Mouse (Mus musculus): Measurements from ENCODE around the gene 1700029I15Rik.

Gene 1700029I15Rik

DNA sequence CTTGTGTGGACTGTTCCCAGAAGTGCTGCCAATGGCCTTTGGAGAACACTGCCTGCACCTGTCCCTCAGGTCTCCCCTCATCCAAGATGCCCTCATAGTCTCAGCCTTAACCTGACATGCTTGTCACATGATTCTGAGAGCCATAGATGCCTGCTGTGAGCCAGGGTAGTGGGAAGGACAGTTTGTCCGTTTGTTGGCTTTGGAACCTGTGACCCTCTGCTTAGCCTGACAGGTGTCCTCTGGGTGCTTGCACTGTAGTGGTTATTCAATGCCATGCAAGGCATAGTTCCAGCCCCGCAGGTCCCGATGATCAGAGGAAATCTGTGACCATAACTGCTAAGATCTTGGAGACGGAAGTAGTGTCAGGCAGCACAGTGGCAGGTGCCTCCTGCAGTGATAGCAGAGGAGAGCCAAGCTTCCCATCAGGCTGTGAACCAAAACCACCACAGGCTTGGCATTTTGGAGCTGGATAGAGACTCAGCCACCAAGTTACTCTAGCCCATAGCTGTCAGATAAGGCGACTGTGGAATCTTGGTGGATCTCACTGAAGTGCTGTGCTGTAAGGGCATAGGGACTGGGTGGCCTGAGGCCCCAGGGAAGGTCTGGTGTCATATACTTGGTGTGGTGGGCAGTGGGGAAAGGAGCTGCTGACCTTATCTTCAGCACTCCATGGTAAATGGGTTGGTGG lies at the start of gene 1700029I15Rik:
Gene 1700029I15Rik (plus strand): TSS at position 638 of the 688 bp plus-strand sequence.
- DNase-seq: peak; percentile 58 to 69

DNA sequence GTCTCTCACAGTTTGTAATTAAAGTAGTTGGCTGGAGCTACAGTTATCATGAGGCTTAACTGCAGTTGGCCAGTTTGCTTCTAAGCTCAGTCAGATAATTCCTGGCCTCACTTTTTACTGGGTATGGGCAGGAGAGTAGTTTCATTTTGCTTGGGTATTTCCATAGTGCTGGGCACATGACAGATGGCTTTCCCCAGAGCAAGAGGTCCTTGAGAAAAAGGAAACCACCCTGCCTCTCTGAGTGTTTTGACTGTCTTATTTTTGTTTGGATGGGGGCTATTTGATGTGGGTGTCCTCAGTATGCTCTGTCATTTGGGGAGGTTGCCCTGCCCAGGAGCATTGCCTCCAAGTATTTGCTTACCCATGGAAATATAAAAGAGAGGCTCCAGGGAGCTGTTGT lies 39.9 kb upstream of the 1700029I15Rik start:
- no peak for DNase-seq

DNA sequence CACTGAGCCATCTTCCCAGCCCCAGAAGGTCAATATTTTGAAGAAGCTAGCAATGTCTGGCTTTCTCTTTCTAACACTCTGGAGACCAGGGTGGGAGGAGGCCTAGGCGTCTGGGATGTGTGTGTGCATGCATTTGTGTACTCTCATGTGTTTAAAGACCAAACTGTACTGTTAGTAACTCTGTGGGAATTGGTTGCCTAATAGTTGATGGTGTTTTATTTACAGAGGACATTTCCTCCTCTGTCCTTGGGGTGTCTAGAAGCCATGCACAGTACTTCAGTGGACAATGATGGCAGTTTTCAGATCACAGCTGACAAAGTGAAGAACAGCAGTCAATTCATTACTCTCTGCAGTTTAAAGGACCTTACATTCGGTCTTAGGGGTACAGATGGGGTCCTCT lies 35.1 kb upstream of the 1700029I15Rik start:
- no peak for DNase-seq

DNA sequence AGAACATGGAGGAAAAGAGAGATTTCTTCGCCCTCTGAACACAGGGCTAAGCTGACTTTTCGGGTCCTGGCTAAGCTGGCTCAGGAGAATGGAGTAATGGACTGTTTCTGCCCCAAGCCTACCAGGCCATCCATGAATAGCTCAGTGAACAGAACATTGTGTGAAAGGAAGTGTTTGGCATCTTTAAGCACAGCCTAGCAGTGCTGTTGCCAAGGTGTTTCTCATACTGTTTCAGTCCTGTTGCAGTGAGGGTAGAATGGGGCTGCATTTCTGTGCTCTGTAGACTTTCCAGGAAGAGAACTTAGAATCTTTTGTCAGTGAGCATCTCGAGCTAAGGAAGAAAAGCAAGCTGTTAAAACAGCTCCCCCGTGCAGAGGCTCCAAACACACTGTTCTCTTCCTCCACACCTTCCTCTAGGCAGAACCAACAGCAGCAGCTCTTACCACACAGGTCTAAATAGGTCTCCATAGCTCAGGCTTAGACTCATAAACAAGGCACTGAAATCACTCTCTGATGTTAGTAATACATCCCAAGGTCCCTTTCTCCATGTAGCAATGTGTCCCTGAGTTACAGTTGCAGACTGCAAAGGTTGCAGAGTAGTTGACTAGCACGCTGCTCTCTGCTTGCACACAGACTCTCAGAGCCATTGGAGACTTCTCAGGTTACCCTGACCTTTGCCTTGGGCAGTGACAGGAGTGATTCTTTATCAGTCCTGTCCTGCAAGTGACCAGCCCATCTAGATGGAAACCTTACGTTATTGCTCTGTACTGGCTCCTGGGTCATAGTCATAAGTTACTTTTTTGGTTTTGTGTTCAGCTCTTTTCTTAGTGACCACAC lies 32.5 kb upstream of the 1700029I15Rik start:
- no peak for DNase-seq

DNA sequence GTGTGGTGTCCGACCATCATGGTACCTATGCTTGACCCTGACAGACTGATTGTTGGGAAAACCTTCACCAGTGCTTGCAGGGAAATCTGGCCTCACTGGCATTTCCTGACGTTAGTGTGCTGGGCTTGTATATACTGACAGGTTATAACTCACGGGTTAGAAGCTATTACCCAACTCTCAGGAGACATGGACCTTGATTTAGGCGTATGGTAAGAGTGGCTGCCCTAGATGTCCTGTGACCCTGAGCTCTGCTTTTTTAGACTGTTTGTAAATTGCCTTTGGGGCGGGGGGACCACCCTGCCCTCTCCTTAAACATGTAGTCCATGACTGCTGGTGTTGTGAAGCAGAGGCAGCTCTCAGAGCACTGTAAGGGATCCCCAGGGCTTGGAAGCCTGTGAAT lies 31.7 kb upstream of the 1700029I15Rik start:
- no peak for DNase-seq

DNA sequence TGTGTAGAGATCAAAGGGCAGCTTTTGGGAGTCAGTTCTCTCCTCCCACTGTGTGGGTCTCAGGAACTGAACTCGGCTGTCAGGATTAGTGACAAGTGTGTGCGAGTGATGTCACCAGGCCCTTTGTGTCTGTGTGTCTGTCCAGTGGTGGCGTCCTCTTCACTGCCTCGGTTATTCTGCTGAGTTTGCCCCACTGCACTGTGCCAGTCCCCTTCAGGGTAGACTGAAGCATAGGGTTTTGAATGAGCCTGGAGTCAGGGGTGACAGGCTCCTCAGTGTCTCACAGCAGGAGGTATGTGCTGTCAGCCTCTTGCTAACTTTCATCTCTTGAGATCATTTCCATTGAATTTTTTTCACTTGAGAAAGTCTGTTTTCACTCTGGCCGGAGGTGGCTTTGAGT lies 28.9 kb upstream of the 1700029I15Rik start:
- no peak for DNase-seq

DNA sequence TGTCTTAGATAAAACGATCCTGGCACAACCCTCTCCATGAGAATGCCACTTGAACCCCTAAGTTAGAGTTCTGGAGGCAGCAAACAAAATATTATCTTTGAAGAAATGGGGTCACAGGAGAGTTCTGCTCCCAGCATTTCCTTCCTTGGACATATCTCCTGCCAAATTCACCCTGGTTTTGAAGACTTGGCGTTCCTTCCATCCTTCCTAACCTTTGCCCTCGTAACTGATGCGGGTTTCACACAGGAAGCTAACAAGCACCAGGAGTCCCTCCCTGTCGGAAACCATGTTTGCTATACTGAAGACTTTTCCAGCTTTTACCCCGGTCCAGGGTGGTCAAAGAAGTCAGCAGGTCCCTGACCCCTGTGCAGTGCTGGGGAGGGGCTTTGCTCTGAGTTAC lies 28.1 kb upstream of the 1700029I15Rik start:
- DNase-seq: no peak

DNA sequence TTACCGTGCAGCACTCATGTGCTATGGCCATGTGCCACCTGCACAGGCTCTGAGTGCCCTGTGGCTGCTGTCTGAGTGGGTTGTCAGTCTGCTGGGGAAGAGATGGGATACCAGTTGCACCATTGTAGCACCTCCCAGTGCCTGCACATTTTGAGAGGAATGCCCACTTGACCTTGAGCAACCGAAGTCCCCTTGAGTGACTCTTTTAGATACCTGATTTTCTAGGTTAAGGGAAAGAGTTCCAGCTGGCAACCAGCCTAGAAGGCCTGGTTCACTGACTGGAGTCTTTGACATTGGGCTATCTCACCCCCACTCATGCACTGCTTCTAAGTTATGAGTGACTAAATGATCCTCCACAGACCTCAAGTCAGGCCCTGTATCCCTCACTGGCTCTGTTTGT lies 23.0 kb upstream of the 1700029I15Rik start:
- DNase-seq: peak in 1 of 2 experiments; percentile 54

DNA sequence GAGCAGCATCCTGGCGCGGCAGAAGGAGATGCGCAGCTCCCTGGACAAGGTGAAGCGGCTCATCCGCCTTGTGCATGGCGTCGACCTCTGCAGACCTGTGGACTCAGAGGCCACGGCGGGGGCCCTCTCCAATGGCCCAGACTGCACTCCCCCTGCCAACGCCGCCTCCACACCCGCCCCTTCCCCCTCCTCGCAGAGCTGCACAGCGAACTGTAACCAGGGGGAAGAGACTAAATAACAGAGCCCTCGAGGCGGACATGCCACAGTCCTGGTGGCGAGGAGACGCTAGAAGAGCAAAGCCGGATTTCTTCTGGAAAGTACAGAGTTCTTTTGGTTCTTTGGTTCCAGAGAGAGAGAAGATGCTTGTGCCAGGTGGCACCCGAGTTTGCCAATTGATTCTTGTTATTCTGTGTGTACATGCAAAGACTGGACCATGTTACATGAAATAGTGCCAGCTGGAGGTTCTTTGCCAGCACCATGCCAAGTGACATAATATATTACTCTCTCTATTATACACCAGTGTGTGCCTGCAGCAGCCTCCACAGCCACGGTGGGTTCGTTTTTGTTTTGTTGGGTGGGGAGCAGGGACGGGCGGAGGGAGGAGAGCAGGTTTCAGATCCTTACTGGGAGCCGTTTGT lies 22.0 kb upstream of the 1700029I15Rik start:
- peak; percentile 66 to 69 for DNase-seq

DNA sequence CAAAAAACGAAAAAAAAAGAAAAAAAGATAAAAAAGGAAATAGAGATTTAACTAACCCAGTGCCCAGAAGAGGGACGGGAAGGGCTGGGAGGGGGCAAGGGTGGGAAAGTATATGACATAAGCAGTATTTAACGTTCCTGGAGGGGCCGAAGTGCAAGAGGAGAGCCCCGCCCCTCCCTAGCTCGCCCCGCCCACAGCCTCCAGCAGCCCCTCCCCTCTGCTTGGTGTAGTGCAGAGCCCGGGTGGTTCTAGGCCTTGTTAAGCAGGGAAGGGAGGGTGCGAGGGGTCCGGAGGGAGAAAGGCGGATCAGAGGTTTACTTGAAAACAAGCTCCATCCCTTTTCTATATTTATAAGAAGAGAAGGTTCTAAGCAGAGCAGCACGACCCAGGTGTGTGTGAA lies 21.4 kb upstream of the 1700029I15Rik start:
- DNase-seq: peak in 1 of 2 experiments; percentile 32

DNA sequence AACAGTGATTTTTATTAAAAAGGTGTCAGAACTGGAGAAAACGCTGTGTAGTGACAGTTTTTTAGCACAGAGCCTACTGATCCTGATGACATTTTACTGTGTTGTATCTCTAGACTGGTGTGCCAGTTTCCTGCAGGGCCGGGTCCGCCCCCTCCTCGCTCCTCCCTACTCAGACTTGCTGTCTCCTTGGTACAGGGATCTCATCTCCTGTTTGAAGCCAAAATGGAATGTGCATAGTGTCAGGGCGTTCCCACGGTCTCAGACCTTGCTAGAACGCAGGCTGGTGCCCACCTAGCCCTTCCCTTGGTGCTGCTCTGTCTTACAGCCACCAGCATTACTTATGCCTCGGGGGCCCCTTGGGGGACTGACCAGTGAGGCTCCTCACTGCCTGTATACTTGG lies 20.5 kb upstream of the 1700029I15Rik start:
- DNase-seq: no peak

DNA sequence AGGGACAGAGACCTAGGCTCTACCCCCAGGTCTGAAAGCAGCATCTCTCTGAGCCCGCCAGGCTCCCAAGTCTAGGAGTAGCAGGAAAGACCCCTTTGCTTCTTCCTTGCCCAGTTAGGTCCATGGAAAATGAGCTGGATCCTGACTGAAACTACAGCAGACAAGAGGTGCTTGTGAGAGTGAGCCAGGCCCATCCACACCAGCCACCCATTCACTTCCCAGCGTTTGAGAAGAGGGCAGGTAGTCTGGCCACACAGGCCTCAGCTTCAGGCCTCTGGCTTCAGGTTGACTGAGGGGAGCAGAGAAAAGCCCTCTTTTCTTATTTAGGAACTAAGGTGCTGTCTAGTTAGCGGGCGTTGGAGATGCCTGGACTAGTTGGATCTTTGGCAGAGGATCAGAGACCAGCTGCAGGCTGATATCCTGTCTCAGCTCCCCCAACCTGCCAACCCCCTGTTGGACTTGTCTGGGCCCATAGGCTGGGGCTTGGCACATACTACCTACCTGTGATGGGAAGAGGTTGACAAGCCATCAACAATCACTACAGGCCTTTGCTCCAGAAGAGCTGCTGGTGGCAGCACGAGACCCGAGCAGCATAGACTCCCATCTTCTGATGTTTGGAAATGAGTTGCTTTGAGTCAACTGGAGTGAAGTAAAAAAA lies 19.6 kb upstream of the 1700029I15Rik start:
- no peak for DNase-seq

DNA sequence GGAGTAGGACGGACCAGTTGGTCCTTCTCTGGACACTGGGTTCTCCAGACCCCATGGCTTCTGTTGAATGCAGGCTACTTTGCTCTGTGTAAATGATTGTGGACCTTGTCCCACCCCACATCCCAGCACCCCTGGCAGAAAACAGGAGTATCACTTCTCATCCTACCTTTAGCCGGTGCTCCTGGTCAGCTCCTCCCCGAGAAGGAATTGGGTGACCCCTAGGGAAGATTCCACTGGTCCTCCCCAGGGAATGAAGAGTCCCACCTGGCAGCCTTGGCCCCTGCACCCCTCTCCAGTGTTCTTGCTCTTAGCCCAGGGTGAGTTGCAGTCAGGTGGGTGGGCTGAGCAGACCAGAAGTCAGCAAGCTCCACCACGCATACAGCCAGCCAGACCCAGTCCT lies 18.3 kb upstream of the 1700029I15Rik start:
- no peak for DNase-seq

DNA sequence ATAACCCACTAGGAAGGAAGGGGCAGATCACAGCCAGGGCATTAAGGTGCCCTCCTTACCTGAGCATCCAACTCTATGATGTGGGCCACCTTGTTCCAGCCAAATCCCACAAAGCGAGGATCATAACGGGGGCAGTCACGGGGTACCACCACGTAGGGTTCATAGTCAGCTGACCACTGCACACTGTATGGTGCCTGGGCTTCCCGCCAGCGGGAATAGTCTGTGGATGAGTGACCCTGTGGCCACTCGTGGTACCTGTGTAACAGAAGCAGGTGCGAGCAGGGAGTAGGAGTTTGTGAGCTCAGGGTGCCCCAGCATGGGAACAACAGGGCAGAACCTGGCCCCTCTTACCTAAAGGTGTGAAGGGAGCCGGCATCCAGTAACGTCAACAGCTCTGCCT lies 16.8 kb upstream of the 1700029I15Rik start:
- DNase-seq: peak in 1 of 2 experiments; percentile 40

DNA sequence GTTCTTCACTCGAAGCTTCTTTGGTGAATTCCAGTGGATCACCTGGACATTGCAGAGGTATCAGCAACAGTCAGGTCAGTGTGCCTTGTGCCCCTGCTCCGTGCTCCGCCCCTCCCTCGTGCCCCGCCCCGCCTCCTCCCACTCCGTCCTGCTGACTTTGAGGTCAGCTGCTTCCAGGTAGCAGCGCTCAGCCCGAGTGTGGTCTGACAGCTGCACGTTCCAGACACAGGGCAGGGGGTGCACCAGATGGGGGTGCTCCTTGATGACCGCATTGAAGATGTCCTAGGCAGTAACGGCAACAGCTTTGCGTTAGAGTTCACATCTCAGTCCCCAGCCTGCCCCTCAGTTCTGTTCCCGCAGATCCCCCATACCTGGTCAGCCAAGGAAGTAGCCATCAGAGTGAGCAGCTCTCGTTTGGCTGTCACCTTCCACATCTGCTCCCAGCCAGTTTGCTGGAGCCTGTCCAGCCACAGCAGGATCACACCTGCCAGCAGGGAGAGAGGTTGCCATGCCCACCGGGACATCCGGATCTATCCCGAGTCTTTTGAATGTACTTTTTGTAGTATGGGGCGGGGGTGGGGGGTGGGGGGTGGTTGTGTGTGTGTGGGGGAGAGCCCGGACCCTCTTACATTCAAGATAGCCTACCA lies 14.8 kb upstream of the 1700029I15Rik start:
- DNase-seq: peak in 1 of 2 experiments; percentile 15

DNA sequence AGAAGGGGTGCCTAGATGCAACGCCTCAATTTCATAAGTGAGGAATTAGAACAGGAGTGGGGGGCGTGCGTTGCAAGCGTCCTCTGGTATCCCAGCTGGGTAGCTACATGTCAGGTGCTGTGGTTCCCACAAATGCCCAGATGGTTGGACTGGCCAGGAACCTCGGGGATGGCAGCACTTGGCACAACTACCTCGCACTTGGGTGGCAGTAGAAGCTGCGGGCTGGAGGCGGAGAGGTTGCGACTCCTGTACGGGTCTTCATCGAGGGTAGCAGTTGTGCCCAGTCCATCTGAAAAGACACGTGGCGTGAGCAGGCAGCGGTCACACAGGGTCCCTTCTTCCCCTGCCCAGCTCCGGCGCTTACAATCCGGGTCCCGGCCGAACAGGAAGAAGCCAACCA lies 12.0 kb upstream of the 1700029I15Rik start:
- peak in 1 of 2 experiments; percentile 39 for DNase-seq

DNA sequence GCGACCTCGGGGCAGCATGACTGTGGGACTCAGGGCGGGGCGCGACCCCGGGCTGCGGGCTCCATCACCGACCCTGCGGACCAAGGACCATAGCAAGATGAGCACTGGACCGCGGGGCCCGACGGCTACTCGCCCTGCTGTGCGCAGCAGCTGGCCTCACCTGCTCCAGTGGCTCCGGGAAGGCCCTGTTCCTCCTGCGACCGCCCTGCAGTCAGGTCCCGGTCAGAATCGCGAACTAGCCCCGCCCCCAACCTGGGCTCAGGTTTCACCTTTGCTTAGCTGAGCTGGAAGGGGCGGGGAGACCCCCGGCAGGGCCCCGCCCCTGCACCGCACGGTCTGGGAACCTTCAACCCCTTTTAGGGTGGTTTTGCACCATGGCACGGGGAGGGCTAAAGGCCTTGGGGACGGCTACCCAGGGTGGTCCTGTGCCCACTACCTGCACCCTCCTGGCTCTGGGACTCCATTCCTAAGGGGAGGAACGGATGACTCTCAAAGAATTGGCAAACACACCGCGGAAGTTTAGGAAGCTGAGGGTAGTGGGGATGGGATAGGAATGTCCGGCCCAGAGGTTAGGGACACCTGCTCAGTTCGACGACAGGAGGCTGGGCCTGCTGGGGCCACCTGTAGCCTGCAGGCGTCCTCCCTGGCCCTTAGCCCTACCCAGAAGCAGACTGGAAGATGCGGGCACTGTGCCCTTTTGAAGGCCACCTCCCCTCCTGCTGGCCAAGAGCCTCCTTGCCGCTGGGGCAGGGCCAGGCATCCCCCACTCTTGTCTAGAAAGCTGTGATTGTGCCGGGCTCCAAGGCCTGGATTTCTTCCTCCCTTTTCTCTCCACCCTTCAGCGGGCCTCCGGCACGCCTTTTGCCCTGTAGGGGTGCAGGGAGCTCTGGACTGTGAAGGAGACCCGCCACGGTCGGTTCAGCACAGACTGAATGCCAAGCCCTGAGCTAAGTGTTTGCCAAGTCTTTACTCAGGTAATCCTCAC lies 11.2 kb upstream of the 1700029I15Rik start:
- peak in 1 of 2 experiments; percentile 69 for DNase-seq

DNA sequence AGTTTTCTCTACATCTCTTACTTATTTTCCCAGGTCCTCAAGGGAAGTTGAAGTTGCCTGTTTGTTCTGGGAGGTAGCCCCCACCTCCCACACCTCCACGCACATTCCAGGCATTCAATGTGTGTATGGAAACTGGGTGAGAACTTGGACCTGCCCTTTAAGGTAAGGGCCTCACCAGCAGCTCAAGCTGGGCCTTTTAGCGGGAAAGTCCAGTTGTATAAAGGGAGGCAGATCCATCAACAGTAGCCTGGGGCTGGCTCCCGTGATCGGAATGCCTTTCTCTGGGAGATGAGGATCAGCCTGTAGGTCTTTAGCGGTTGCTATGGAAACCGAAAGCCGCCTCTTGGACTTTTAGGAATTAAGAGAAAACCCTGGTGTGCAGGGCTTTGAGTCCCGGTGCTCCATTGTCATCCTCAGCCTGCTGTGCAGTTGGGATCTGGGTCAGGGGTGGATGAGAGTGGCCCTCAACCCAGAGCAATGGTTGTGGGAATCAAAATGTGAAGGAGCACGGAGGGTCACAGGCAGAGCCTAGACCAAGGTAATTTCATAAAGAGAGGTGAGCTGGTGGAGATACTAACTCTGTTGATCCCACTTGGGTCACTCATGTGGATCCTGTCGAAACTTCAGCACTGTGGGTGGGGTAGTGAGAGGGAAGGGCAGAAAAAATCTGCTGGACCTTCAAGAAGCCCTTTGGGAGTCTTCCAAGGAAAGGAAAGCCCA lies 10.2 kb upstream of the 1700029I15Rik start:
- DNase-seq: no peak

DNA sequence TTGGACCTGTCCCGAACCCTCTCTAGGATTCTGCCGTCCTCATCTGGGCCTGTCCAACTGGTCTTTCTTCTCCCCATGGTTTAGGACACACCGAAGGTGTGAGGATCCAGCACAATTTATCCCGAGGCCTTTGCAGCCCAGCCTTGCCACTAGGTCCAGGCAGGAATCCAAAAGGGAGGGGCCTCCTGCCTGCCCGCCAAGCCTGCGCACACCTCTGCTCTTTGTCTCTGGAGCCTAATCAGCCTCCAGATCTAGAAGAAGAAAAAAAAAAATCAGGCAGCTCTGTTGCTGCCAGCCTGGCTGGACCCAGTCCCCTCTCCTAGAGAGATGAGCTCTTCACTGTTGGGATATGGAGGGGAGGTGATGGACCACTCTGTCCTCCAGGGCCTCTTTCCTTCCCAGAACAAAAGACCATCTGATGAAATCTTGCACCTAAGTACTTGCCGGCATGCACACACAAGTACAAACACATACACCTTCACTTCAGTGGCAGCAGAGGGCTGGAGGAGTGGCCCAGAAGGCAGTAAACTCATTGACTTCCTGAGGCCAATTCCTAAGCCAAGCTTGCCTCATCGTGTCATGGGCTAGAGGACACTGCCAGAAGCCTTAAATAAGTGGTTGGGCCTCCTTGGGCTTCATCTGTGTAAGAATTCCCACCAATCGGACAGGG lies 9.4 kb upstream of the 1700029I15Rik start:
- peak; percentile 77 to 79 for DNase-seq

DNA sequence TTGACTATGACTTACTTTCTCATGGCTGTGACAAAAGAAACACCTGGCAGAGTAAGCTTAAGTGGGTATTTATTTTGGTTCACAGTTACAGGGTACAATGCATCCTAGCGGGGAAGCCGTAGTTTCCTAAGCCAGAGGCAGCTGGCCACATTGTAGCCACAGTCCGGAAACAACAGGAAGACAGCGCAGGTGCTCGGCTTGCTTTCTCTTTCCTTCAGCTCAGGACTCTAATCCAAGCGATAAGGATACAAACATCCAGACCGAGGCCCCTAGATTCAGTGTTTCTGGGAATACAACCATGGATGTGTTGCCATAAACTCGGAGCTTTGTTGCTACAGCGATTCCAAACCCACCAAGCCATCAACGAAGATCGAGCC lies 8.9 kb upstream of the 1700029I15Rik start:
- no peak for DNase-seq

Measured in cerebellum, postnatal 14 days (tissue).